Mouse (Mus musculus): Measurements from ENCODE around the gene Slc29a2. TPM values are rescaled to one million over a fixed set of nuclear protein-coding genes. Genes with fewer than 3 reads are reported as not detected.

The Slc29a2 gene
- polyA plus RNA-seq, 1 experiment from 2014 or later: 11.1 TPM

DNA sequence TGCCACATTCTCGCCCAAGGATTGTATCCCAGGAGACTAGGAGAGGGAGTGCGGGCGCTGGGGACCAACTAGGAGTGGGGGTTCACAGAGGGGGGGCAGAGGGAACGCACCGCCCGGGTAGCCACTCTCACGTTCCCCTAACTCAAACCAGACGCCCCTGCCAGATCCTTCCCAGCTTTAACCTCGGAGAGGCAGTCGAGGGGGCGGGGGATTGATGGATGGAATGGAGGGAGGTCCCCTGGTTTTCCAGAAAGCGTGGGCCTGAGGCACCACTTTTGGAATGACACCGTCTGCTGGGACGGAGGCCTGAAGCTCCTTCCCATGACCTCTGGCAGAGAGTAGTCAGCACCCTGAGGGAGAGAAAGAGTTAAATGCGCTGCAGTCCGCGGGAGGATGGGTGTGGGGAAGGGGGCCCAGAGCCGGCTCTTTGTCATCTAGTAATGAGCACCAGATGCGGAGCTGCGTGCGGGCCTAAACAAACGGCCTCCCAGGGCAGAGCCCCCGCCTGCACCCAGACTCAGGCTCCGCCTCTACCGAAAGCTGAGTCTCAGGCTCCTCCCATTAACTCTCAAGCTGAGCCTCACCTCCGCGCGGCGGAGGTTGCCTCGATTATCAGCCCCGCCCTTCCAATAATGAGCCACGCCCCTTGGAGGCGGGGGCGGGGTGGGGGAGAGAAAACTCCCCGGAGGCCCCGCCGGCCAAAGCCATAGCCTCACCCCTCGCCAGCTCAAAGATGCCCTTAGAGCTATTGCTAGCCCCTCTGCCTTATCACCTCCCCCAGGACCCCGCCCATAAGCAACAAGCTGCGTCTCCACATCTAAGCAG is 48.1 kb downstream of the Slc29a2 start:
- Histone ChIP-seq H3K27ac (peak overlapping the region; percentile 67), H3K9ac (peak overlapping the region; percentile 34), H3K4me3 (peak overlapping the region; percentile 51), H3K27me3 (peaks cover 39% of the 10 kb centered on the region), H3K36me3 (no peaks in the 10 kb centered on the region), H3K9me3 (replicated peaks) (no peaks in the 10 kb centered on the region), H3K4me1 (replicated peaks) (peaks cover 52% of the 10 kb centered on the region), H3K4me2 (peak overlapping the region; percentile 94)
- ATAC-seq (replicated peaks; ENCODE audit: insufficient number of reproducible peaks, insufficient read depth, low FRiP score, low read depth): peak; percentile 65
- 3% methylated on average over 40 of the region's 40 CpGs for WGBS

DNA sequence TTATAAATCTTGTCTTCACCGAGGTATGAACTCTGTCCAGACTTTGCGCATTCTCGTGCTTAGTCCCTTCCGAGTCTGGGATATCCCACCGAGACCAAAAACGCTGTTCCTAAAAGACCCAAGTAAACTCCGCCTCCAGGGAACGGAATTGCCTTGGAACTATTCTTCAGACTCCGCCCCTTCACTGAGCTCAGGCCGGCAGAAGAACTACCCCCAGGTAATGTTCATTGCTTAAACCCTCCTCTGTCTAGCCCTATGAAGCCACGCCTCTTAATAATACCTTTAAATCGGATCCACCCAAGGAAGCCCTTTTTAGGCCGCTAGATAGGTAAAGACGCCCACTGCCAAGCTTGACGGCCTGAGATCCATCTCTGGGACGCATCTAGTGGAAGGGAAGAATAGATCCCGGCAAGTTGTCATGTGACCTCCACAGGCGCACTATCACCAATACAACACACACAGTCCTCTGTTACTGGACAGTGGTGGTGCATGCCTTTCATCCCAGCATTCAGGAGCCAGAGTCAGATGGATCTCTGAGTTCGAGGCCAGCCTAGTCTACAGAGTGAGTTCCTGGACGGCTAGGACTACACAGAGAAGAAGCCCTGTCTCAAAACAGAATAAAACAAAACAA is 48.8 kb downstream of the Slc29a2 start:
- Histone ChIP-seq H3K4me2 (peak overlapping the region; percentile 94), H3K4me1 (replicated peaks) (peaks cover 45% of the 10 kb centered on the region), H3K36me3 (no peaks in the 10 kb centered on the region), H3K27ac (peak overlapping the region; percentile 67; the same call in 1 of the 2 replicates), H3K9ac (0 out of 2 replicates have a peak overlapping the region, but pooled peaks have one; percentile 34), H3K4me3 (peak overlapping the region; percentile 51), H3K27me3 (peaks cover 39% of the 10 kb centered on the region), H3K9me3 (replicated peaks) (no peaks in the 10 kb centered on the region)
- 2% methylated on average over 20 of the region's 20 CpGs for WGBS
- ATAC-seq (replicated peaks; ENCODE audit: insufficient number of reproducible peaks, insufficient read depth, low FRiP score, low read depth): no peak

DNA sequence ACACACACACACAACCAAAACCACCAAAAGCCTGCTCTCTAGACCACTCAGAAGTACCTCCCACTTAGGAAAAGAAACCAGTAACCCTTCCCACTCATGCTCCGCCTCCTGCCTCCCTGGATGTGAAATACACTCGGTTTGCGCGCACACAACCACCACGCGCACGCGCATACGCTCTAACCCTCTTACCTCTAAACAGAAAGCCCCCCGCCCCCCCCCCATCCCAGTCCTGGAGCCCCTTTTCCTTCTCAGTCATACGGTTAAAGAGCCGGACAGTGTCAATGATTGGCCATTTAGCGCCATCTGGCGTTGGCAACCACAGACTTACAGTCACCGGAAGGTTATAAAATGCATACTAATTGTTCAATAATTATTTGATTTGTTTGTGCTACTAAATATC is 49.4 kb downstream of the Slc29a2 start:
- H3K36me3 ChIP-seq: no peaks in the 10 kb centered on the region
- no peak overlapping the region for H3K9ac ChIP-seq
- no peaks in the 10 kb centered on the region for H3K9me3 ChIP-seq (replicated peaks)
- no peak for ATAC-seq (replicated peaks; ENCODE audit: insufficient number of reproducible peaks, insufficient read depth, low FRiP score, low read depth)
- H3K4me3 ChIP-seq: peak overlapping the region; percentile 51
- peaks cover 39% of the 10 kb centered on the region for H3K27me3 ChIP-seq
- H3K4me1 ChIP-seq (replicated peaks): peaks cover 40% of the 10 kb centered on the region
- peak overlapping the region; percentile 94 for H3K4me2 ChIP-seq
- 1% methylated on average over 15 of the region's 15 CpGs for WGBS
- peak overlapping the region; percentile 67; the same call in 1 of the 2 replicates for H3K27ac ChIP-seq

GRCm38 (mm10) chr19:5073518-5073917 is 49.9 kb downstream of the Slc29a2 start:
- Histone ChIP-seq H3K9ac (no peak overlapping the region), H3K4me2 (no peak overlapping the region)

DNA sequence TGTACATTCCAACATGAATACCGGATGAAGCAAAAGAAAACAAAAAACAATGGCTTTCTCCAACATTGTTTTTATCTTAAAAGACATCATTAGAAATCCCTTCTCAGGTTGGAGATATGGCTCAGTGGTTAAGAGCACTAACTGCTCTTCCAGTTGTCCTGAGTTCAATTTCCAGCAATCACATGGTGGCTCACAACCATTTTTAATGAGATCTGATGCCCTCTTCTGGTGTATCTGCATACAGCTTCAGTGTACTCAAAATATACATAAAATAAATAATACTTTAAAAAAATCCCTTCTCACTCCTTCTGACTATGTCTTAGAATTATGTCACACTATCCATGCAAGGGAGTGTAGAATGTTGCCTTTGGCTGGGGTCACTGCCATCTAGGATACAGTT is 55.6 kb downstream of the Slc29a2 start:
- 85% methylated on average over 1 of the region's 1 CpGs for WGBS
- no peak overlapping the region for H3K9ac ChIP-seq
- no peak overlapping the region for H3K27ac ChIP-seq
- no peaks in the 10 kb centered on the region for H3K4me1 ChIP-seq (replicated peaks)
- ATAC-seq (replicated peaks; ENCODE audit: insufficient number of reproducible peaks, insufficient read depth, low FRiP score, low read depth): no peak
- H3K27me3 ChIP-seq: peaks cover 62% of the 10 kb centered on the region
- no peaks in the 10 kb centered on the region for H3K36me3 ChIP-seq
- H3K4me3 ChIP-seq: no peak overlapping the region
- H3K9me3 ChIP-seq (replicated peaks): no peaks in the 10 kb centered on the region
- H3K4me2 ChIP-seq: no peak overlapping the region

More at GRCm38 (mm10) chr19:5073518-5073917, 49.9 kb downstream of the Slc29a2 start:
- Histone ChIP-seq H3K27ac (no peak overlapping the region), H3K4me1 (replicated peaks) (peaks cover 35% of the 10 kb centered on the region), H3K4me3 (no peak overlapping the region; the same call in 1 of the 2 replicates), H3K36me3 (no peaks in the 10 kb centered on the region), H3K9me3 (replicated peaks) (no peaks in the 10 kb centered on the region), H3K27me3 (peaks cover 41% of the 10 kb centered on the region)
- WGBS: 33% methylated on average over 5 of the region's 5 CpGs
- ATAC-seq (replicated peaks; ENCODE audit: insufficient number of reproducible peaks, insufficient read depth, low FRiP score, low read depth): no peak

Other genes with a start within 250 kb of the Slc29a2 start
- 42.2 and 54.1 TPM in 2 replicates for gene Rbm4, start 230.0 kb upstream of the Slc29a2 start, polyA plus RNA-seq (2015; fragmentation: Nextera tagmentation; extraction: Ambion mirVana)
- 22.6 and 30.5 TPM in 2 replicates for gene Gm21992, start 212.2 kb upstream of the Slc29a2 start, polyA plus RNA-seq (2015; fragmentation: Nextera tagmentation; extraction: Ambion mirVana)
- gene Rbm14, start 212.2 kb upstream of the Slc29a2 start, polyA plus RNA-seq (2015; fragmentation: Nextera tagmentation; extraction: Ambion mirVana): 40.2 and 51.1 TPM in 2 replicates
- gene Ccs, start 184.5 kb upstream of the Slc29a2 start, polyA plus RNA-seq (2015; fragmentation: Nextera tagmentation; extraction: Ambion mirVana): 33.4 and 41.7 TPM in 2 replicates
- gene Ccdc87, start 184.5 kb upstream of the Slc29a2 start, polyA plus RNA-seq (2015; fragmentation: Nextera tagmentation; extraction: Ambion mirVana): 0.04 and 0.05 TPM in 2 replicates
- 37.4 and 42.6 TPM in 2 replicates for gene Ctsf, start 168.7 kb upstream of the Slc29a2 start, polyA plus RNA-seq (2015; fragmentation: Nextera tagmentation; extraction: Ambion mirVana)
- gene Actn3, start 146.0 kb upstream of the Slc29a2 start, polyA plus RNA-seq (2015; fragmentation: Nextera tagmentation; extraction: Ambion mirVana): 2.1 and 9.1 TPM in 2 replicates
- gene Zdhhc24, start 145.2 kb upstream of the Slc29a2 start, polyA plus RNA-seq (2015; fragmentation: Nextera tagmentation; extraction: Ambion mirVana): 6.6 and 9.9 TPM in 2 replicates
- gene Bbs1, start 117.2 kb upstream of the Slc29a2 start, polyA plus RNA-seq (2015; fragmentation: Nextera tagmentation; extraction: Ambion mirVana): 2.2 and 2.7 TPM in 2 replicates
- 63.6 and 84.8 TPM in 2 replicates for gene Dpp3, start 95.6 kb upstream of the Slc29a2 start, polyA plus RNA-seq (2015; fragmentation: Nextera tagmentation; extraction: Ambion mirVana)
- gene Peli3, start 80.7 kb upstream of the Slc29a2 start, polyA plus RNA-seq (2015; fragmentation: Nextera tagmentation; extraction: Ambion mirVana): 0.38 and 0.52 TPM in 2 replicates
- 82.6 and 97.3 TPM in 2 replicates for gene Mrpl11, start 61.7 kb upstream of the Slc29a2 start, polyA plus RNA-seq (2015; fragmentation: Nextera tagmentation; extraction: Ambion mirVana)
- gene Npas4, start 33.5 kb upstream of the Slc29a2 start, polyA plus RNA-seq (2015; fragmentation: Nextera tagmentation; extraction: Ambion mirVana): 0.10 and 0.23 TPM in 2 replicates
- gene B4gat1, start 15.0 kb downstream of the Slc29a2 start, polyA plus RNA-seq (2015; fragmentation: Nextera tagmentation; extraction: Ambion mirVana): 43.1 and 43.6 TPM in 2 replicates
- gene AC124502.3, start 15.0 kb downstream of the Slc29a2 start, polyA plus RNA-seq (2015; fragmentation: Nextera tagmentation; extraction: Ambion mirVana): 1.4 and 1.5 TPM in 2 replicates
- gene Brms1, start 17.5 kb downstream of the Slc29a2 start, polyA plus RNA-seq (2015; fragmentation: Nextera tagmentation; extraction: Ambion mirVana): 23.0 and 31.9 TPM in 2 replicates
- gene Rin1, start 26.6 kb downstream of the Slc29a2 start, polyA plus RNA-seq (2015; fragmentation: Nextera tagmentation; extraction: Ambion mirVana): 1.9 and 3.3 TPM in 2 replicates
- gene Cd248, start 44.2 kb downstream of the Slc29a2 start, polyA plus RNA-seq (2015; fragmentation: Nextera tagmentation; extraction: Ambion mirVana): 18.1 and 39.3 TPM in 2 replicates
- gene Tmem151a, start 61.7 kb downstream of the Slc29a2 start, polyA plus RNA-seq (2015; fragmentation: Nextera tagmentation; extraction: Ambion mirVana): 3.0 and 4.5 TPM in 2 replicates
- 82.0 and 92.3 TPM in 2 replicates for gene Yif1a, start 64.7 kb downstream of the Slc29a2 start, polyA plus RNA-seq (2015; fragmentation: Nextera tagmentation; extraction: Ambion mirVana)
- gene Cnih2, start 74.7 kb downstream of the Slc29a2 start, polyA plus RNA-seq (2015; fragmentation: Nextera tagmentation; extraction: Ambion mirVana): 2.9 and 5.7 TPM in 2 replicates
- 208 and 236 TPM in 2 replicates for gene Rab1b, start 83.2 kb downstream of the Slc29a2 start, polyA plus RNA-seq (2015; fragmentation: Nextera tagmentation; extraction: Ambion mirVana)
- 17.1 and 21.8 TPM in 2 replicates for gene Klc2, start 94.7 kb downstream of the Slc29a2 start, polyA plus RNA-seq (2015; fragmentation: Nextera tagmentation; extraction: Ambion mirVana)
- 15.1 and 21.6 TPM in 2 replicates for gene Pacs1, start 249.3 kb downstream of the Slc29a2 start, polyA plus RNA-seq (2015; fragmentation: Nextera tagmentation; extraction: Ambion mirVana)